Mouse (Mus musculus) kidney, adult 9 months (tissue): ENCODE measurements around the gene Trpc3.

Experiments
- DNase-seq: peaks from one replicate; pipeline ENCODE4 v3.0.0; 2022

Gene Trpc3

DNA sequence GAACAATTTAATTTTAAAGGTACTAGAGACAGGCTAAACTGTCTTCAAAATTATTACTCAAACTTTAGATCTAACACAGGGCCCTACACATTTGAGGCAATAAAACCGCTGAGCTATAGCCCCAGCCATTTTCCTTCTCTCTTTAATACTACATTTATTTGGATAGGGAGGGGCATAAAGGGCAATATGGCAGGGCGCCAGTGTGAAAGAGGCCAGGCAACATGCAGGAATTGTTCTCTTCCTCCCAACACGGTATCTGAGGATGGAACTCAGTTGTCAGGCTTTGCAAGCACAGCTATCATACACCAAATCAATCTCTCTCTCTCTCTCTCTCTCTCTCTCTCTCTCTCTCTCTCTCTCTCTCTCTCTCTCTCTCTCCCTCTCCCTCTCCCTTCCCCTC lies 91.2 kb downstream of the Trpc3 start:
- DNase-seq: no peak

GRCm38 (mm10) chr3:36571827-36572378 lies 118.1 kb downstream of the Trpc3 start, which contains the start of gene Ccna2:
Gene Ccna2 (minus strand): TSS chr3:36572150.
- DNase-seq: peak; percentile 98

DNA sequence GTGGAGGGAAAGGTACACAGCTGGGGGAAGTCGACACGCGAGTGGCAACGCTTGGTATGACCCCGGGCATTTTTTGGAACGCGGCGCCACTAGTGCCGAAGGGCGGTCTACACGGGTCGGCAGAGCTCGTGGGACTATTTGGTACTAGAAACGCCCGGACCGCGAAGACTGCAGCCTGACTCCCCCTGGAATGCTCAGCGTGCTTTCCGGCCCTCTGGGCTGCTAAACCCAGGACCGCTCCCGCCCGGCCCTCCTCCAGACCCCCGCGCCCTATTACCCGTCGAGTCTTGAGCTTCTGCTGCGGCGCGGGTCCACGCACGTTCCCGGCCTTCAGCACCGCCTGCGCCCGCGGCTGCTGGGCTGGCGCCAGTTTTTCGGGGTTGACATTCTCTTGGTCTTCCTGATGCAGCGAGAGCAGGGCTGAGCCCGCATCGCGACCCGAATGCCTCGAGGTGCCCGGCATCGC lies 118.6 kb downstream of the Trpc3 start:
- peak; percentile 5 for DNase-seq
